Mouse (Mus musculus) G1E (cell line): ENCODE measurements around the gene H2al1e.

Experiments
- CTCF ChIP-seq: IDR thresholded peaks from 2 replicates; pipeline ENCODE4 v1.5.1; 2012; ENCODE audit warnings: low read depth, low read length, inconsistent platforms, mixed read lengths
- GATA1 ChIP-seq: IDR thresholded peaks from 2 replicates; pipeline ENCODE4 v1.6.1; 2012; ENCODE audit warnings: borderline replicate concordance, low read length, inconsistent platforms, mixed read lengths
- TAL1 ChIP-seq: conservative IDR thresholded peaks from 2 replicates; pipeline ENCODE4 v1.6.1; 2012; ENCODE audit warnings: low read depth, low read length, inconsistent platforms, mixed read lengths

DNA sequence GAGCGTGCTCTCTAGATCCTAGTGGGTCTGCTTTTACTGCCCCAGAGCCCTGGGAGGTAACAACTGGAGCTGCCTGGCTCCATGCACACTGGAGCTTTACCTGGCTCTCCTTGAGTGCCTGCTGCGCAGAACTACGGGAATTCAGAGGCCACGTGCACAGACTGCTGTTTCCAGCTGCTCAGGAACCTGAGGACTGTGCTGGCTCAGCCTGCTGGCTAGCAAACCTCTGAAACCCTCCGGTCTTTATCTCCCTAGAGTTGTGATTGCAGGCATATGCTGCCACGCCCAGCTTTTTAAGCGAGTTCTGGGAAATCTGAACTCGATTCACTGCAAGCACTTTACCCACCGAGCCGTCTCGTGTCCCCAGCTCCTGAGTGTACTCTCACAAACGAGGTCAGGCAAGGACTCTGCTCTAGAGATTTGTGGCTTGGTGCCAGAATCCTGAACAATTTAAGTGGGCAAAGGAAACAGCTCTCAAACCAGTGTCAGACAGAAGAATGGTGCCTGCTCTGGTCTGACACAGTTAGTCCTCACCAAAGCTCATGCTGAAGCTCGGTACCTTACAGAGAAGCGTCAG lies 23.3 kb upstream of the H2al1e start:
- TF ChIP-seq CTCF (no peak), GATA1 (no peak), TAL1 (no peak)
